Mouse (Mus musculus): ENCODE results near the gene Gm49325. TPM values are rescaled to one million over a fixed set of nuclear protein-coding genes. Genes with fewer than 3 reads are reported as not detected.
A peak's percentile ranks its signal among the peaks of the same experiment; 100 is the strongest.

The Gm49325 gene
- polyA plus RNA-seq, 1 experiment from 2014 or later: not detected

DNA sequence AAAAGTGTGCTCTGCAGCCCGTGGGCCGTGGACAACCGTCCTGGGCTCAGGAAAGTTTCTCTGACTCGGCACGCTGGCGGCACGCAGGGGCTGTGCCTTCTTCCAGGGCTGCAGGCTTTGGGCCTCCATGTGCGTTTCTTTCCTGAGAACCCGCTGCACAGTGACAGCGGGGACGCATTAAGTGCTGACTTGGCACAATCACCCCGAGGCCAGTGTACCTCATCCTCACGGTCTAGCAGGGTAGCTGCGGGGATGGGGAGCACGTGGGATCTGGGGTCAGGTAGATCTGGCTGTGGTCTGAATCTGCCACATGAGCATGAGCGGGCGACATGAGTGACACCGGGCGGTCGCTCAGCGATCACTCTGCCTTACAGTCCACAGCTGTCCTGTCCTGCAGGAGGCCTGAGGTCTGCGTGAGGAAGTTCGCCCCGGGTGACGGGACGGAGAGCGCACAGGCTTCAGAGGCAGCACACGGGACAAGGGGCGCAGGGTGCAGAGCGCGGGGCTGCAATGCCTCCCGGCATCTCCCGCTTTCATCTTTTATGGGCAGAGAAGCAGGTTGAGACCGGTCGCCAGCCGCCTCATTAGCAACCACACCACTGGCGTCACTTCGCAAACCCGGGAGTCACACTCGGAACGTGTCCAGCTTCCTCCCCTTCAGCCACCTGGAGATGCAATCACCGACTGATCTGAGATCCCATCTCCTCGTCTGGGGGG is 58.1 kb downstream of the Gm49325 start:
- no peak for DNase-seq (ENCODE audit: low spot score)
- H3K27me3 ChIP-seq (ENCODE audit: control insufficient read depth, insufficient read depth, low read length): no peaks in the 10 kb centered on the region
- no peak overlapping the region for H3K9ac ChIP-seq (ENCODE audit: low read length)
- H3K4me2 ChIP-seq (ENCODE audit: low read depth, low read length, severe bottlenecking): no peak overlapping the region
- no peaks in the 10 kb centered on the region for H3K9me3 ChIP-seq (ENCODE audit: control insufficient read depth, low read length)
- H3K27ac ChIP-seq (ENCODE audit: low read depth, low read length): no peak overlapping the region
- ATAC-seq (replicated peaks; ENCODE audit: low FRiP score): no peak
- no peaks in the 10 kb centered on the region for H3K4me1 ChIP-seq (replicated peaks; ENCODE audit: control insufficient read depth, insufficient read depth, low read length)
- H3K4me3 ChIP-seq (ENCODE audit: low read depth, low read length): no peak overlapping the region
- WGBS: 61% methylated on average over 43 of the region's 43 CpGs
- no peaks in the 10 kb centered on the region for H3K36me3 ChIP-seq (ENCODE audit: control insufficient read depth, insufficient read depth, low read length)

DNA sequence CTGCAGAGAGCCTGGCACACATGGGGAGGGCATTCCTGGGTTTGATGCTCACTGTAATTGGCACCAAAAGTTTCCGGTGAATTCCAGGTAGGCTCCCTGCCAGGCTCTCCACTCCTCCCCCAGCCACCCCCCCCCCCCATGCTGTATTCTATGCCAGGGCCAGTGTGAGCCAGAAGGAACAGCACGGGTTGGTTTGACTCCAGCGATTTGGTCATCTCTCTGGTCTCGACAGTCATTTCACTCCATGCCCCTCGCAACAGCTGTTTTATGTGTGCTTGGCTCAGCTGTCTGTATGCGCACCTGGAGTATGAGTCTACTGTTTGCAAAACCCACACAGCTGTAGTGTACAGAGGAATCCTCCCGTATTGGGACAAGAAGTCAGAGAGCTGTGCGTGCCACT is 60.3 kb downstream of the Gm49325 start:
- H3K9me3 ChIP-seq (ENCODE audit: control insufficient read depth, low read length): no peaks in the 10 kb centered on the region
- H3K27ac ChIP-seq (ENCODE audit: low read depth, low read length): no peak overlapping the region
- 85% methylated on average over 8 of the region's 8 CpGs for WGBS
- no peak overlapping the region for H3K4me2 ChIP-seq (ENCODE audit: low read depth, low read length, severe bottlenecking)
- H3K4me3 ChIP-seq (ENCODE audit: low read depth, low read length): no peak overlapping the region
- H3K9ac ChIP-seq (ENCODE audit: low read length): no peak overlapping the region
- no peaks in the 10 kb centered on the region for H3K27me3 ChIP-seq (ENCODE audit: control insufficient read depth, insufficient read depth, low read length)
- H3K4me1 ChIP-seq (replicated peaks; ENCODE audit: control insufficient read depth, insufficient read depth, low read length): no peaks in the 10 kb centered on the region
- DNase-seq (ENCODE audit: low spot score): no peak
- no peaks in the 10 kb centered on the region for H3K36me3 ChIP-seq (ENCODE audit: control insufficient read depth, insufficient read depth, low read length)
- no peak for ATAC-seq (replicated peaks; ENCODE audit: low FRiP score)

DNA sequence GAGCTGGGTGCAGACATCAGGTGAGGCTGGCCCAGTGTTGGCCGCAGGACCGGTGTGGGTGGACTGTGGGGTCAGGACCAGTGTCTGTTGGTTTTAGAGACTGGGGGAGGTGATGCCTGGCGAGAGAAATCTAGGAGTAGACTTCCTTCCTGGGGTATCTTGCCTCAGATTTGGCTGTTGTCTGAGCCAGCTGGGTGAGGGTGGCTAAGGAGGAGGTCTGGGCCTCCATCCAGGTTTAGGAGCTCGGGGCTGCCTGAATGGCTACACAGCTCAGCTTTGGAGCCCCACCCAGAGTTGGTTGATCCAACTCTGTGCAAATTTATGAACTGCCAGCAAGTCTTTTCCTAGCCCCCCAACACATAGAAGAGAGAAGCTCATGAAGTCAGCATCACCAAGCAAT is 61.4 kb downstream of the Gm49325 start:
- 90% methylated on average over 4 of the region's 4 CpGs for WGBS

DNA sequence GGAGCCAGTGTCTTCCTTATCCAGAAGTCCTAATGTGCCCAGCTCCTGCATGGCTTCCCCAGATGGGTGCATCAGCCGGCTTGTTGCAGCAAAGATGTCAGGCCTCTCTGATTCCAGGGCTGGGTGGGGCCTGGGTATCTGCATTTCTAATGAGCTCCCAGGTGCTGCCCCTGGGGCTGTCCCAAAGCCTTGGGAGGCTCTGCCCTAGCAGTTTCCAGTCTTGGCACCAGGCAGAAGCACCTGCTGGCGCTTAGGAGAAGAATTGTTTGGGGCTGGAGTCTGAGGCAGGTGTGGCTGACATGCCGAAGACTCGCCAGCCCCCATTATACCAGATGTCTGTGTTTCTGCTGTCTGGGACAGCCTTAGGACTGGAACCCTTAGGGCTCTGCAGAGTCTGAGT is 64.7 kb downstream of the Gm49325 start:
- DNase-seq (ENCODE audit: low spot score) (no peak), ATAC-seq (replicated peaks; ENCODE audit: low FRiP score) (no peak)
- Histone ChIP-seq H3K4me3 (ENCODE audit: low read depth, low read length) (no peak overlapping the region), H3K4me2 (ENCODE audit: low read depth, low read length, severe bottlenecking) (no peak overlapping the region), H3K27ac (ENCODE audit: low read depth, low read length) (no peak overlapping the region), H3K4me1 (replicated peaks; ENCODE audit: control insufficient read depth, insufficient read depth, low read length) (no peaks in the 10 kb centered on the region; the same call in 1 of the 2 replicates), H3K9ac (ENCODE audit: low read length) (no peak overlapping the region), H3K27me3 (ENCODE audit: control insufficient read depth, insufficient read depth, low read length) (no peaks in the 10 kb centered on the region), H3K36me3 (ENCODE audit: control insufficient read depth, insufficient read depth, low read length) (no peaks in the 10 kb centered on the region), H3K9me3 (ENCODE audit: control insufficient read depth, low read length) (no peaks in the 10 kb centered on the region)
- 88% methylated on average over 4 of the region's 4 CpGs for WGBS

More for the DNA sequence above, 61.4 kb downstream of the Gm49325 start:
- H3K9me3 ChIP-seq (ENCODE audit: control insufficient read depth, low read length): no peaks in the 10 kb centered on the region
- DNase-seq (ENCODE audit: low spot score): no peak
- H3K27ac ChIP-seq (ENCODE audit: low read depth, low read length): no peak overlapping the region
- H3K4me1 ChIP-seq (replicated peaks; ENCODE audit: control insufficient read depth, insufficient read depth, low read length): no peaks in the 10 kb centered on the region
- H3K27me3 ChIP-seq (ENCODE audit: control insufficient read depth, insufficient read depth, low read length): no peaks in the 10 kb centered on the region
- no peak overlapping the region for H3K9ac ChIP-seq (ENCODE audit: low read length)
- no peaks in the 10 kb centered on the region for H3K36me3 ChIP-seq (ENCODE audit: control insufficient read depth, insufficient read depth, low read length)
- no peak overlapping the region for H3K4me3 ChIP-seq (ENCODE audit: low read depth, low read length)
- no peak overlapping the region for H3K4me2 ChIP-seq (ENCODE audit: low read depth, low read length, severe bottlenecking)
- no peak for ATAC-seq (replicated peaks; ENCODE audit: low FRiP score)

DNA sequence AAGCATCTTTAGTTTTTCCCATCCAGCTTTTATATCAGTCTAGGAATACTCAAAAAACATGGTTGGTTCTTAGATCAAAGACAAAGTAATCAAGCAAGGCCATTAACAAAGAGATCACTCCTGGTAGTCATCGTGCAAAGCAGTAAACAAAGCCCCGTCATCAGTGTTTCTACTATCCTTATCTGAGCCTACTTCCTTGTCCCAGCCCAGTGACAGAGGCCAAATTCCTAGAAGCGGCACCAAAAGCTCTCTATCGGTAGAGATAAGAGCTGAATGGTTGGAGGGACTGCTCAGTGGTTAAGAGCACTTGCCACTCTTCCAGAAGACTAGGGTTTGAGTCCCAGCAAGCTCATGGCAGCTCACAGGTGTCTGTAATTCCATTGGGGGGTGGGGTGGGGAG is 65.5 kb downstream of the Gm49325 start:
- 92% methylated on average over 4 of the region's 4 CpGs for WGBS
- ATAC-seq (replicated peaks; ENCODE audit: low FRiP score) (no peak), DNase-seq (ENCODE audit: low spot score) (no peak)
- Histone ChIP-seq H3K27me3 (ENCODE audit: control insufficient read depth, insufficient read depth, low read length) (no peaks in the 10 kb centered on the region), H3K4me3 (ENCODE audit: low read depth, low read length) (no peak overlapping the region), H3K4me1 (replicated peaks; ENCODE audit: control insufficient read depth, insufficient read depth, low read length) (no peaks in the 10 kb centered on the region; the same call in 1 of the 2 replicates), H3K27ac (ENCODE audit: low read depth, low read length) (no peak overlapping the region), H3K4me2 (ENCODE audit: low read depth, low read length, severe bottlenecking) (no peak overlapping the region), H3K36me3 (ENCODE audit: control insufficient read depth, insufficient read depth, low read length) (no peaks in the 10 kb centered on the region), H3K9me3 (ENCODE audit: control insufficient read depth, low read length) (no peaks in the 10 kb centered on the region), H3K9ac (ENCODE audit: low read length) (no peak overlapping the region)

DNA sequence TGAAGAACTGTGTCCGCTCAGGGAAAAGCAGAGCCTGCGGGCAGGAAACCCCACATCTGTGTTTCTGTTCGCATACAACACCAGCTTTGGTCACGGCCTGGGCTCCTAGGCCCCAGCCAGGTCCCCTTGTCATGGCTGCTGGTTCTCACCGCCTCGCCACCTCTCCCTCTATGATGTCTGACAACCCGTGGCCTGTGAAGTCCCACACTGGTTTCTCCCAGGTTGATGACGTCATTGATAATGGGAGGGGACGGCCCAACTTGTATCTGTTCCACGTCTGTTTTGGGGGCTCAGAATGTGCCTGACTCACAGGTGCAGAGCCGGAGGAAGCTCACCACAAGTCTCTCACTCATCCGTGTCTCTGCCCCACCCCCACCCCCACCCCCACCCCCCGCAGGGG is 67.8 kb downstream of the Gm49325 start:
- no peak overlapping the region for H3K9ac ChIP-seq (ENCODE audit: low read length)
- peaks cover 13% of the 10 kb centered on the region; the same call in 1 of the 2 replicates for H3K4me1 ChIP-seq (replicated peaks; ENCODE audit: control insufficient read depth, insufficient read depth, low read length)
- peaks cover 10% of the 10 kb centered on the region for H3K27me3 ChIP-seq (ENCODE audit: control insufficient read depth, insufficient read depth, low read length)
- 63% methylated on average over 13 of the region's 13 CpGs for WGBS
- no peaks in the 10 kb centered on the region for H3K9me3 ChIP-seq (ENCODE audit: control insufficient read depth, low read length)
- H3K4me3 ChIP-seq (ENCODE audit: low read depth, low read length): no peak overlapping the region
- no peak overlapping the region for H3K27ac ChIP-seq (ENCODE audit: low read depth, low read length)
- H3K4me2 ChIP-seq (ENCODE audit: low read depth, low read length, severe bottlenecking): no peak overlapping the region
- H3K36me3 ChIP-seq (ENCODE audit: control insufficient read depth, insufficient read depth, low read length): no peaks in the 10 kb centered on the region
- DNase-seq (ENCODE audit: low spot score) (no peak), ATAC-seq (replicated peaks; ENCODE audit: low FRiP score) (no peak)

DNA sequence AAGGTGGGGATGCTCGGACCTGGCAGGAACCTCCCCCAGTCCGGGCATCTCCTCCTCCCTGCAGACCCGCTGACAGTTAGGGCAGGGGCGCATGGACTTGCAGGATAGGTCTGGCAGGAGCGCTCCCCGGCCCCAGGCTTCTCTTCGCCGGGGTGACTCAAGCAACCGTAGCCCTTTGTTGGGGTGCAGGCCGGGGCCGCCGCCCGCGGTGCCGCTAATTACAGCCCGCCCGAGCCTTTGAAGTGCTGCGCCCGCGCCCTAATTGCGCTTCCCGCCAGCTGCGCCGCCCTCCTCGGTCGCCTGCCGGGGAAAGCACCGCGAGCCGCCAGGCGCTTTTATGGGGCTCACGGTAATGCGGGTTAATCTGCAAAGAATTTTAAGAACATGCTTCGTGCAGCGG is 71.6 kb downstream of the Gm49325 start:
- no peak overlapping the region for H3K27ac ChIP-seq (ENCODE audit: low read depth, low read length)
- 0% methylated on average over 35 of the region's 35 CpGs for WGBS
- DNase-seq (ENCODE audit: low spot score) (peak; percentile 83), ATAC-seq (replicated peaks; ENCODE audit: low FRiP score) (peak; percentile 74)
- H3K9ac ChIP-seq (ENCODE audit: low read length): peak overlapping the region; percentile 35
- no peaks in the 10 kb centered on the region for H3K9me3 ChIP-seq (ENCODE audit: control insufficient read depth, low read length)
- peaks cover 13% of the 10 kb centered on the region; the same call in 1 of the 2 replicates for H3K4me1 ChIP-seq (replicated peaks; ENCODE audit: control insufficient read depth, insufficient read depth, low read length)
- peaks cover 12% of the 10 kb centered on the region for H3K27me3 ChIP-seq (ENCODE audit: control insufficient read depth, insufficient read depth, low read length)
- peak overlapping the region; percentile 23 for H3K4me3 ChIP-seq (ENCODE audit: low read depth, low read length)
- no peaks in the 10 kb centered on the region for H3K36me3 ChIP-seq (ENCODE audit: control insufficient read depth, insufficient read depth, low read length)
- peak overlapping the region; percentile 67 for H3K4me2 ChIP-seq (ENCODE audit: low read depth, low read length, severe bottlenecking)

DNA sequence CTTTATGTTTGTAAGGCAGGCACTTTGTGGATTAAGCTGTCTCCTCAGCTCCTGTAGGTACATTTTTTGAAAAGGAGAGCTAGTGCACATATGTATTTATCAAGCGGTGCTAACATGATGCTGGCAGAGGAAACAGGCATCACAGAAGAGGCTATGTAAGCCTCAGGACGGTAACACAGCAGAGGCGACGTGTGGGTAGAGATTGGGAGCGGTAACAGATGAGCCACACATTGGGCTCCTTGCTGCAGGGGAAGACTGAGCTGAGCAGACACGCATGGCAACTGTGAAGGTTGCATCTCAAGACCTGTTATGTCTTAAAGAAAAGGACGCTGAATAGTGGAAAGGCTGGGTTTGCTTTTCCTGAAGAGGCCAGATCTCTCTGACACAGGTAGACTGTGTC is 77.0 kb downstream of the Gm49325 start:
- H3K4me3 ChIP-seq (ENCODE audit: low read depth, low read length): no peak overlapping the region
- DNase-seq (ENCODE audit: low spot score) (no peak), ATAC-seq (replicated peaks; ENCODE audit: low FRiP score) (no peak)
- H3K27me3 ChIP-seq (ENCODE audit: control insufficient read depth, insufficient read depth, low read length): peaks cover 20% of the 10 kb centered on the region
- H3K36me3 ChIP-seq (ENCODE audit: control insufficient read depth, insufficient read depth, low read length): no peaks in the 10 kb centered on the region
- H3K4me1 ChIP-seq (replicated peaks; ENCODE audit: control insufficient read depth, insufficient read depth, low read length): peaks cover 6% of the 10 kb centered on the region; the same call in 1 of the 2 replicates
- 77% methylated on average over 7 of the region's 7 CpGs for WGBS
- no peak overlapping the region for H3K9ac ChIP-seq (ENCODE audit: low read length)
- H3K27ac ChIP-seq (ENCODE audit: low read depth, low read length): no peak overlapping the region
- no peak overlapping the region for H3K4me2 ChIP-seq (ENCODE audit: low read depth, low read length, severe bottlenecking)
- H3K9me3 ChIP-seq (ENCODE audit: control insufficient read depth, low read length): no peaks in the 10 kb centered on the region

DNA sequence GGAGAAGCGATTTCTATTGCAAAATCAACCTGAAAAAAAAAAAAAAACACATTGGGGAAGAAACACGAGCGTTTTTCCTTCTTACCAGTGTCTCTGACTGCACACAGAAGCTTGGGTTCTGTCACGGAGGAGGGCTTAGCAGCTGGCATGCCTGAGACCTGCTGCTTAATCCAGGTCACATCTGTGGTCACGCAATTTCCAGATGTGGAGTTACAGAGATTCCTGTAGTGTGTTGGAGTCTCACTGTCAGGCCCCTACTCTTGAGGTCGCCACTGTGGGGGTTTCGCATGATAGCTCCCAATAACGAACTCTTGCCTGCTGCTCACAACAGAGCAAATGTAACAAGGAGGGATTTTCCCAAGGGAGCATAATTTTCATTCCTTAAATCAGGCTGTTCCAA is 78.2 kb downstream of the Gm49325 start:
- Histone ChIP-seq H3K27ac (ENCODE audit: low read depth, low read length) (no peak overlapping the region), H3K4me2 (ENCODE audit: low read depth, low read length, severe bottlenecking) (no peak overlapping the region), H3K4me1 (replicated peaks; ENCODE audit: control insufficient read depth, insufficient read depth, low read length) (peaks cover 2% of the 10 kb centered on the region; the same call in 1 of the 2 replicates), H3K9ac (ENCODE audit: low read length) (no peak overlapping the region), H3K36me3 (ENCODE audit: control insufficient read depth, insufficient read depth, low read length) (no peaks in the 10 kb centered on the region), H3K27me3 (ENCODE audit: control insufficient read depth, insufficient read depth, low read length) (peaks cover 13% of the 10 kb centered on the region), H3K4me3 (ENCODE audit: low read depth, low read length) (no peak overlapping the region), H3K9me3 (ENCODE audit: control insufficient read depth, low read length) (no peaks in the 10 kb centered on the region)
- ATAC-seq (replicated peaks; ENCODE audit: low FRiP score) (no peak), DNase-seq (ENCODE audit: low spot score) (no peak)
- 36% methylated on average over 8 of the region's 8 CpGs for WGBS

Measured in forebrain, embryonic 11.5 days (tissue).